ENCODE assay signal across 27 mouse cellular contexts in the genomic region with DNA sequence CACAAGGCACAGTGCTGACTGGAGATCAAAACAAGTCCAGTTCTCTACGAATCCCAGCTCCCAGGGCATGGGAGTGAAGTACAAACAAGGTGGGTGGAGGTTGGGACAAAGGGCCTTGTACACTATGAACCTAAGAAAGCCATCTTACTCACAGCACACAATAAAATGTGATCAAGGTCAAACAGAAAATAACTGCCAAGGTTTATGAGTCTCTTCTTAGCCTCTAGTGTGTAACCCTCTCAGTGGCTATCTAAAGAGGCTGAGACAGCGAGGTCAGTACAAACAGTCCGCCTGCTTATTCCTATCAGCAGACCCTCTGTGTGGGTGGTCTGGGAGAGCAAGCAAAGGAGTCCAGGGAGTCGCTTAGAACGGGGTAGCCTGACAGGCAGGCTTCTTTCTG. TPM values are rescaled to one million over a fixed set of nuclear protein-coding genes. Genes with fewer than 3 reads are reported as not detected.
DNase-seq lines count a peak whose midpoint lies in the region; ATAC-seq and TF ChIP-seq lines count a peak whose summit lies in the region.
"Had no signal": no experiment of that assay in that cellular context is flagged by ENCODE, and none has a peak within 500 bp of the region (broad histone marks: within the 10 kb centered on the region; RNA-seq: fewer than 3 reads in every experiment).

No protein-coding gene starts in this region.

- no peak for DNase-seq in gastrocnemius, adult 2 months
- no peak for DNase-seq in gastrocnemius, postnatal 36 days
- peak; percentile 25 for DNase-seq in ovary, adult 18-20 months (ENCODE audit: low spot score)
- DNase-seq in ovary, postnatal 14 days (ENCODE audit: low spot score) = no peak
- DNase-seq in liver, embryonic 14.5 days (ENCODE audit: low read depth in 3 of 3, low spot score in 3 of 3) = no peak
- peak; percentile 43 for DNase-seq in testis, postnatal 14 days (ENCODE audit: low spot score)
- no peak for DNase-seq in hindbrain, postnatal 0 days (ENCODE audit: low spot score)
- DNase-seq: gastrocnemius, postnatal 14 days; heart, postnatal 10 days; layer of hippocampus, adult 9-11 months; right cerebral cortex, postnatal 14 days had no signal

- TF ChIP-seq EP300 in liver, embryonic 14.5 days (IDR thresholded peaks at IDR 0.05; ENCODE audit: low read depth) = no peak

- H3K36me3 ChIP-seq in liver, embryonic 14.5 days (replicated peaks; ENCODE audit: control insufficient read depth, insufficient read depth, low read depth) = peaks cover 39% of the 10 kb centered on the region
- peaks cover 36% of the 10 kb centered on the region for H3K36me3 ChIP-seq in hindbrain, postnatal 0 days (ENCODE audit: insufficient read depth, low read length)

- peak overlapping the region; percentile 1; the same call in 1 of the 2 replicates for H3K9ac ChIP-seq in liver, embryonic 14.5 days (replicated peaks)
- H3K9ac ChIP-seq in hindbrain, postnatal 0 days (replicated peaks; ENCODE audit: low read length) = no peak overlapping the region
- H3K9ac ChIP-seq: forebrain, postnatal 0 days; heart, embryonic 12.5 days; hindbrain, embryonic 15.5 days; limb, embryonic 15.5 days; lung, embryonic 15.5 days; midbrain, embryonic 13.5 days; neural tube, embryonic 13.5 days; stomach, embryonic 15.5 days had no signal

- TF ChIP-seq CTCF in gastrocnemius, adult 2 months (IDR thresholded peaks at IDR 0.05) = no peak
- no peak for TF ChIP-seq CTCF in liver, embryonic 14.5 days (IDR thresholded peaks at IDR 0.05; ENCODE audit: low read depth)
- TF ChIP-seq CTCF in hindbrain, postnatal 0 days (IDR thresholded peaks at IDR 0.05; ENCODE audit: low read depth) = no peak

- intact Hi-C loops in gastrocnemius, adult 2 months (cut with DNase I) = loop anchor here (2.0 kb wide), 1 partner anchor 17 kb away; a partner anchor contains a TSS
- intact Hi-C loops in gastrocnemius, postnatal 36 days (cut with DNase I) = no loop called here

- WGBS in liver, embryonic 14.5 days (ENCODE audit: insufficient replicate concordance) = 83% methylated on average over 5 of the region's 5 CpGs
- WGBS in hindbrain, postnatal 0 days = 89% methylated on average over 5 of the region's 5 CpGs

- H3K27ac ChIP-seq in gastrocnemius, adult 2 months = peak overlapping the region; percentile 2; the same call in 1 of the 2 replicates
- peak overlapping the region; percentile 98 for H3K27ac ChIP-seq in liver, embryonic 14.5 days
- H3K27ac ChIP-seq in hindbrain, postnatal 0 days = no peak overlapping the region
- H3K27ac ChIP-seq: hindbrain, embryonic 10.5 days; hindbrain, embryonic 15.5 days; limb, embryonic 10.5 days; limb, embryonic 15.5 days; lung, embryonic 15.5 days; midbrain, embryonic 13.5 days; neural tube, embryonic 13.5 days; stomach, embryonic 15.5 days had no signal

- H3K9me3 ChIP-seq in liver, embryonic 14.5 days (ENCODE audit: control insufficient read depth, low read length) = no peaks in the 10 kb centered on the region
- H3K9me3 ChIP-seq in hindbrain, postnatal 0 days (ENCODE audit: low read length) = no peaks in the 10 kb centered on the region
- H3K9me3 ChIP-seq: heart, embryonic 12.5 days; hindbrain, embryonic 10.5 days; hindbrain, embryonic 15.5 days; limb, embryonic 10.5 days; limb, embryonic 15.5 days; lung, embryonic 15.5 days; midbrain, embryonic 13.5 days; neural tube, embryonic 13.5 days; stomach, embryonic 15.5 days had no signal

- ATAC-seq in liver, embryonic 14.5 days (ENCODE audit: insufficient read depth) = no peak
- ATAC-seq in hindbrain, postnatal 0 days = no peak
- ATAC-seq: forebrain, postnatal 0 days; midbrain, embryonic 13.5 days had no signal

- peak overlapping the region; percentile 56; the same call in 1 of the 2 replicates for H3K4me2 ChIP-seq in liver, embryonic 14.5 days (ENCODE audit: low read depth)
- H3K4me2 ChIP-seq in hindbrain, postnatal 0 days (ENCODE audit: low read depth, low read length) = no peak overlapping the region
- H3K4me2 ChIP-seq: heart, embryonic 12.5 days; hindbrain, embryonic 15.5 days; limb, embryonic 15.5 days; lung, embryonic 15.5 days; midbrain, embryonic 13.5 days; neural tube, embryonic 13.5 days; stomach, embryonic 15.5 days had no signal

- peaks cover 24 to 26% of the 10 kb centered on the region in 2 experiments for H3K4me1 ChIP-seq in liver, embryonic 14.5 days (replicated peaks; ENCODE audit: control insufficient read depth in 2 of 2, insufficient read depth in 2 of 2, low read length in 1 of 2)
- no peaks in the 10 kb centered on the region for H3K4me1 ChIP-seq in hindbrain, postnatal 0 days (ENCODE audit: insufficient read depth, low read length)
- H3K4me1 ChIP-seq: hindbrain, embryonic 10.5 days; hindbrain, embryonic 15.5 days; limb, embryonic 10.5 days; limb, embryonic 15.5 days; midbrain, embryonic 13.5 days; neural tube, embryonic 13.5 days had no signal

- H3K4me3 ChIP-seq in gastrocnemius, adult 2 months = no peak overlapping the region
- H3K4me3 ChIP-seq in liver, embryonic 14.5 days (ENCODE audit: insufficient read depth in 1 of 2, low read depth in 2 of 2, low read length in 2 of 2) = no peak overlapping the region
- no peak overlapping the region for H3K4me3 ChIP-seq in hindbrain, postnatal 0 days (ENCODE audit: low read length)
- H3K4me3 ChIP-seq: heart, embryonic 12.5 days; hindbrain, embryonic 10.5 days; hindbrain, embryonic 15.5 days; limb, embryonic 10.5 days; limb, embryonic 15.5 days; lung, embryonic 15.5 days; midbrain, embryonic 13.5 days; neural tube, embryonic 13.5 days; stomach, embryonic 15.5 days had no signal

- no peaks in the 10 kb centered on the region for H3K27me3 ChIP-seq in liver, embryonic 14.5 days (ENCODE audit: control insufficient read depth, insufficient read depth, low read length)
- no peaks in the 10 kb centered on the region for H3K27me3 ChIP-seq in hindbrain, postnatal 0 days (ENCODE audit: insufficient read depth, low read length)
- H3K27me3 ChIP-seq: heart, embryonic 12.5 days; hindbrain, embryonic 15.5 days; limb, embryonic 15.5 days; lung, embryonic 15.5 days; midbrain, embryonic 13.5 days; neural tube, embryonic 13.5 days; stomach, embryonic 15.5 days had no signal

RNA-seq across cellular contexts. Expression of a gene that starts 11.5 kb away (rescaled TPM):
- 10 to 100 TPM; 54.1 to 54.3 TPM for total RNA-seq in gastrocnemius, adult 2 months (2021)
- total RNA-seq in gastrocnemius, postnatal 36 days (2021) = 10 to 100 TPM; 45.2 to 47.0 TPM
- 17.3 and 21.9 TPM in 2 replicates for polyA plus RNA-seq in liver, embryonic 14.5 days (2012; rRNA removed)
- polyA plus RNA-seq in liver, embryonic 14.5 days (2014; fragmentation: Nextera tagmentation; extraction: Ambion mirVana) = 12.6 and 16.0 TPM in 2 replicates
- total RNA-seq in hindbrain, postnatal 0 days (2014; rRNA removed) = 53.7 and 61.6 TPM in 2 replicates
- 26.7 and 27.4 TPM in 2 replicates for polyA plus RNA-seq in hindbrain, postnatal 0 days (2015; fragmentation: Nextera tagmentation; extraction: Ambion mirVana)

RNA-seq across cellular contexts. Expression of a gene that starts 17.8 kb away (rescaled TPM):
- 10 to 100 TPM; 12.6 to 14.4 TPM for total RNA-seq in gastrocnemius, adult 2 months (2021)
- 1 to 10 TPM; 8.7 to 8.9 TPM for total RNA-seq in gastrocnemius, postnatal 36 days (2021)
- polyA plus RNA-seq in liver, embryonic 14.5 days (2012; rRNA removed) = 6.7 and 9.7 TPM in 2 replicates
- polyA plus RNA-seq in liver, embryonic 14.5 days (2014; fragmentation: Nextera tagmentation; extraction: Ambion mirVana) = 17.6 and 20.2 TPM in 2 replicates
- total RNA-seq in hindbrain, postnatal 0 days (2014; rRNA removed) = 11.8 and 14.9 TPM in 2 replicates
- polyA plus RNA-seq in hindbrain, postnatal 0 days (2015; fragmentation: Nextera tagmentation; extraction: Ambion mirVana) = 14.0 and 14.5 TPM in 2 replicates

RNA-seq across cellular contexts. Expression of a gene that starts 41.1 kb away (rescaled TPM):
- not detected for total RNA-seq in gastrocnemius, adult 2 months (2021)
- total RNA-seq in gastrocnemius, postnatal 36 days (2021) = not detected
- 0.03 and 0.08 TPM in 2 replicates for polyA plus RNA-seq in liver, embryonic 14.5 days (2012; rRNA removed)
- 0.06 and 0.15 TPM in 2 replicates for polyA plus RNA-seq in liver, embryonic 14.5 days (2014; fragmentation: Nextera tagmentation; extraction: Ambion mirVana)
- total RNA-seq in hindbrain, postnatal 0 days (2014; rRNA removed) = not detected in 2 replicates
- not detected in 2 replicates for polyA plus RNA-seq in hindbrain, postnatal 0 days (2015; fragmentation: Nextera tagmentation; extraction: Ambion mirVana)
- total RNA-seq: adrenal gland, postnatal 14 days; forebrain, postnatal 0 days; gastrocnemius, postnatal 14 days; heart, adult 18-20 months; heart, postnatal 10 days; left cerebral cortex, postnatal 10 days had no signal
- polyA plus RNA-seq: erythroblast, embryonic 14.5 days; forebrain, embryonic 11.5 days; forebrain, postnatal 0 days; heart, embryonic 12.5 days; hindbrain, embryonic 10.5 days; hindbrain, embryonic 15.5 days; intestine, embryonic 14.5 days; limb, embryonic 10.5 days; limb, embryonic 15.5 days; lung, embryonic 15.5 days; midbrain, embryonic 13.5 days; neural tube, embryonic 13.5 days had no signal

Comparison
In these comparisons a context has a peak if more than half of its experiments do, and no peak if none do; other contexts are left out.
1. DNase-seq: peak in ovary, adult 18-20 months (single experiment) and testis, postnatal 14 days (single experiment); none in gastrocnemius, adult 2 months (single experiment), gastrocnemius, postnatal 36 days (0 of 2), ovary, postnatal 14 days (single experiment), liver, embryonic 14.5 days (0 of 3) and hindbrain, postnatal 0 days (single experiment).